Mouse (Mus musculus) forebrain, embryonic 16.5 days (tissue): ENCODE results near the gene St13. TPM values are rescaled to one million over a fixed set of nuclear protein-coding genes. Genes with fewer than 3 reads are reported as not detected.

Experiments
- ATAC-seq: fragments of 200-750 bp; cut with Nextera tagmentation; 2 replicates; pipeline ENCODE4 v1.8.0; 2017; ENCODE audit warnings: mild to moderate bottlenecking, moderate library complexity
- H3K27ac ChIP-seq: fragments of 300-500 bp; sonication (generic); 2 replicates; pipeline ENCODE4 v1.5.1; 2014; ENCODE audit warnings: low read length, control low read depth
- H3K27me3 ChIP-seq: fragments of 300-500 bp; sonication (generic); replicated peaks from 2 replicates; pipeline ENCODE4 v1.6.1; 2014; ENCODE audit warnings: low read length; ENCODE audit not compliant: control insufficient read depth, insufficient read depth
- H3K36me3 ChIP-seq: fragments of 300-500 bp; sonication (generic); 2 replicates; pipeline ENCODE4 v1.6.1; 2014; ENCODE audit not compliant: control insufficient read depth, insufficient read depth
- H3K4me1 ChIP-seq: fragments of 300-500 bp; sonication (generic); replicated peaks from 2 replicates; pipeline ENCODE4 v1.6.1; 2014; ENCODE audit warnings: low read length; ENCODE audit not compliant: control insufficient read depth, insufficient read depth
- H3K4me2 ChIP-seq: fragments of 300-500 bp; sonication (generic); 2 replicates; pipeline ENCODE4 v1.6.1; 2014; ENCODE audit warnings: mild to moderate bottlenecking, low read length, control low read depth
- H3K4me3 ChIP-seq: fragments of 300-500 bp; sonication (generic); replicated peaks from 2 replicates; pipeline ENCODE4 v1.5.1; 2014; ENCODE audit warnings: mild to moderate bottlenecking, low read length, control low read depth
- H3K9ac ChIP-seq: fragments of 300-500 bp; sonication (generic); replicated peaks from 2 replicates; pipeline ENCODE4 v1.6.1; 2014; ENCODE audit warnings: low read depth, low read length, control low read depth
- H3K9me3 ChIP-seq: fragments of 300-500 bp; sonication (generic); 2 replicates; pipeline ENCODE4 v1.6.1; 2016; ENCODE audit warnings: low read length; ENCODE audit not compliant: control insufficient read depth
- WGBS: fragments of 180-500 bp; shearing (Covaris S2); extraction: QIAGEN DNeasy Blood & Tissue Kit; methylation state at CpG from one replicate; pipeline ENCODE4 v1.1.7; 2014; 5-methylcytosine and 5-hydroxymethylcytosine counted together
- polyA plus RNA-seq: library from polyadenylated mRNA; unstranded; fragments of >200 nt; fragmentation: Nextera tagmentation; extraction: Ambion mirVana; gene quantifications from 2 replicates; pipeline ENCODE4 v1.2.1, GENCODE M21; 2015

The St13 gene
- polyA plus RNA-seq, result 206 and 233 TPM in 2 replicates

- under 1% methylated on average over 50 of the region's 50 CpGs for WGBS
Measured at GRCm38 (mm10) chr15:81399638-81400315, at the start of gene St13, which contains the start of gene Xpnpep3. Gene St13, minus strand, starts transcription at chr15:81400077. Gene Xpnpep3, plus strand, starts transcription at chr15:81400138.

DNA sequence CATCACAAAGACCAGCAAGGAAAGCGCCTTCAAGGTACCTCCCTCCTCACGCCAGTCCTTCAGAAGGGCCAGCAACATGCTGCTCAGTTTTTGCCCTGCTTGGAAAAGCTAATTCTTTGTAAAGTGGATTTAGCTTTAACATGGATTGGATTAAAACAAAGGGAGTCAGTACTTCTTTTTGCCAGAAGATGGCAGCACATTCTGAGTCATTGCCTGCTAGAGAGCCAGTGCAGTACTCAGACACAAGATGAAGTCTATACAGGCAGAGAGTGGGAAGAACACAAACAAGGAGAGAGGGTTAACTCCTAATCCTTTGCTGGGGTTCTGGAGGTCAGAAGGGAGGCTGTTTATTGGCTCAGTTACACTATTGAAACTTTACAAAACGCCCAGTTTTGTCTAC is 48.6 kb upstream of the St13 start:
- Histone ChIP-seq H3K4me2 (no peak overlapping the region), H3K9ac (0 out of 2 replicates have a peak overlapping the region, but pooled peaks have one; percentile 14), H3K27me3 (no peaks in the 10 kb centered on the region), H3K9me3 (no peaks in the 10 kb centered on the region), H3K4me3 (no peak overlapping the region), H3K27ac (no peak overlapping the region; the same call in 1 of the 2 replicates), H3K4me1 (no peaks in the 10 kb centered on the region), H3K36me3 (peaks cover 3% of the 10 kb centered on the region; the same call in 1 of the 2 replicates)
- peak; percentile 79 for ATAC-seq
- WGBS, result 39% methylated on average over 3 of the region's 3 CpGs

More at GRCm38 (mm10) chr15:81399638-81400315, at the start of gene St13, which contains the start of gene Xpnpep3:
- Histone ChIP-seq H3K9me3 (no peaks in the 10 kb centered on the region), H3K36me3 (no peaks in the 10 kb centered on the region), H3K9ac (peak within 1 kb of the TSS; percentile 84), H3K4me1 (peaks cover 25% of the 10 kb centered on the region), H3K27ac (peak within 1 kb of the TSS; percentile 96), H3K27me3 (no peaks in the 10 kb centered on the region), H3K4me2 (peak within 1 kb of the TSS; percentile 84), H3K4me3 (peak within 1 kb of the TSS; percentile 77)
- ATAC-seq, result peak; percentile 99

DNA sequence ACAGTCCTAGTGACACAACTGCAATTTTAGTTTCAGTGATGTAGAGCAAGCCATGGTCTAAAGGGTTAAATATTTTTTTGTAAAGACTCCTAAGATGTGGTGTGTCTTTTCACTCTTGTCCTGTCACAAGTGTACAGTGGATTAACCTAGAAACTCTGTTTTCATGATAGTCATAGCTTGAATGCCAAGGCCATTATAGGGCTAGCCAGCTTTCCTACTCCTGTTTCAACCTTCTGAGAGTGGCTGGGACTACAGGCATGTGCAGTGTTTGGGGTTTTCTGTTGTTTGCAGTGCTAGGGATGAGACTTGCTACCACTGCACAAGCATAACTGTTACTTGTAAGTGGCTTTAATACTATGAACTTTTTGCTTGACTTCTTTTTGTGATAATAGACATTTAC is 39.4 kb upstream of the St13 start:
- no peak overlapping the region for H3K9ac ChIP-seq
- H3K36me3 ChIP-seq, result peaks cover 2% of the 10 kb centered on the region; the same call in 1 of the 2 replicates
- no peak overlapping the region for H3K4me3 ChIP-seq
- no peaks in the 10 kb centered on the region for H3K9me3 ChIP-seq
- H3K27me3 ChIP-seq, result no peaks in the 10 kb centered on the region
- no peak overlapping the region for H3K4me2 ChIP-seq
- ATAC-seq, result no peak
- no peaks in the 10 kb centered on the region for H3K4me1 ChIP-seq
- H3K27ac ChIP-seq, result no peak overlapping the region

DNA sequence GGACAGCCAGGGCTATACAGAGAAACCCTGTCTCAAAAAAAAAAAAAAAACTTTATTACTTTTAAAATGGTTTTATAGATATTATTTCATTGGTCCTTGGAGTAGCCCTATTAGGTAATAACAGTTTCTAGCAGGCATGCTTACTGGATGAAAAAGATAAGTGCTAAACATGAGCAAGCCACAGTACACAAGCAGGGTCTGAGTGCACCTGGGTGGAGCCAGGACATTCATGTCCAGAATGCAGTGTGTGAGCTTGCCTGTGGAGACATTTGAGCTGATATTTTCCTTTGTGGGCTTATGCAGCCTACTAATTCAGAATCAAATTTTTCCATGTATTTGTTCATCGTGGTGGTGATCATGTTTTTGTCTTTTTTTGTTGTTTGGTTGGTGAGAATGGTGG is 38.5 kb upstream of the St13 start:
- ATAC-seq, result no peak
- Histone ChIP-seq H3K9me3 (no peaks in the 10 kb centered on the region), H3K4me3 (no peak overlapping the region), H3K27me3 (no peaks in the 10 kb centered on the region), H3K4me1 (no peaks in the 10 kb centered on the region), H3K36me3 (peaks cover 2% of the 10 kb centered on the region; the same call in 1 of the 2 replicates), H3K9ac (no peak overlapping the region), H3K4me2 (no peak overlapping the region), H3K27ac (no peak overlapping the region)
- WGBS, result 96% methylated on average over 1 of the region's 1 CpGs

GRCm38 (mm10) chr15:81431195-81431594 is 31.3 kb upstream of the St13 start:
- H3K36me3 ChIP-seq, result peaks cover 7% of the 10 kb centered on the region
- H3K9me3 ChIP-seq, result no peaks in the 10 kb centered on the region
- no peak overlapping the region for H3K4me3 ChIP-seq
- H3K4me1 ChIP-seq, result no peaks in the 10 kb centered on the region
- no peak for ATAC-seq
- no peak overlapping the region for H3K9ac ChIP-seq
- no peak overlapping the region for H3K4me2 ChIP-seq
- WGBS, result 96% methylated on average over 1 of the region's 1 CpGs
- no peak overlapping the region for H3K27ac ChIP-seq
- H3K27me3 ChIP-seq, result no peaks in the 10 kb centered on the region

DNA sequence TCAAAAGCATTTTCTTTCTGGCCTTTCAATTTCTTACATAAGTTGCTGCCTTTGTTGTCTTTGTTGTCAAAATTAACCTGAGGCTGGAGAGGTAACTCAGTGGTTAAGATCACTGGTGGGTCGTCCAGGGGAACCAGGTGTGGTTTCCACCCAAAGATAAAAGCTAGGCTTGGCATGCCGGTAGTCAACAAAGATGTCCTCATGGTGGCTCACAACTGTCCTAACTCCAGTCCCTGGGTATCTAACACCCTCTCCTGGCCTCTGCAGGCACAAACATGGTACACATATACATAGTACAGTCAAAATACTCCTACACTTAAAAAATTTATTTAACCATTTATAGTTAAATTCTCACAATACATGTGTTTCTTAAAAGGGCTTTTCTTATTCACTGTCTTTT is 28.1 kb upstream of the St13 start:
- H3K36me3 ChIP-seq, result peaks cover 7% of the 10 kb centered on the region
- no peak overlapping the region for H3K27ac ChIP-seq
- no peak overlapping the region for H3K4me2 ChIP-seq
- H3K27me3 ChIP-seq, result no peaks in the 10 kb centered on the region
- no peaks in the 10 kb centered on the region for H3K9me3 ChIP-seq
- no peak for ATAC-seq
- H3K9ac ChIP-seq, result no peak overlapping the region
- H3K4me3 ChIP-seq, result no peak overlapping the region
- no peaks in the 10 kb centered on the region for H3K4me1 ChIP-seq
- WGBS, result 94% methylated on average over 2 of the region's 2 CpGs

GRCm38 (mm10) chr15:81425311-81425710 is 25.4 kb upstream of the St13 start:
- Histone ChIP-seq H3K36me3 (peaks cover 4% of the 10 kb centered on the region), H3K4me3 (no peak overlapping the region), H3K9ac (no peak overlapping the region), H3K9me3 (no peaks in the 10 kb centered on the region), H3K27ac (no peak overlapping the region), H3K27me3 (no peaks in the 10 kb centered on the region), H3K4me1 (no peaks in the 10 kb centered on the region; the same call in 1 of the 2 replicates), H3K4me2 (no peak overlapping the region)
- no peak for ATAC-seq
- WGBS, result 90% methylated on average over 3 of the region's 3 CpGs

- no peaks in the 10 kb centered on the region for H3K36me3 ChIP-seq
- H3K9me3 ChIP-seq, result no peaks in the 10 kb centered on the region
- no peak overlapping the region for H3K4me2 ChIP-seq
- no peaks in the 10 kb centered on the region; the same call in 1 of the 2 replicates for H3K4me1 ChIP-seq
- H3K27ac ChIP-seq, result peak overlapping the region; percentile 55
- no peak for ATAC-seq
- no peak overlapping the region for H3K9ac ChIP-seq
- 36% methylated on average over 7 of the region's 7 CpGs for WGBS
- H3K27me3 ChIP-seq, result no peaks in the 10 kb centered on the region
- no peak overlapping the region for H3K4me3 ChIP-seq
Measured at GRCm38 (mm10) chr15:81422156-81422681, 22.3 kb upstream of the St13 start.

- Histone ChIP-seq H3K9ac (no peak overlapping the region), H3K27ac (no peak overlapping the region), H3K9me3 (no peaks in the 10 kb centered on the region), H3K27me3 (no peaks in the 10 kb centered on the region), H3K4me3 (no peak overlapping the region), H3K36me3 (no peaks in the 10 kb centered on the region), H3K4me2 (no peak overlapping the region), H3K4me1 (peaks cover 2% of the 10 kb centered on the region)
- no peak for ATAC-seq
- 47% methylated on average over 1 of the region's 1 CpGs for WGBS
Measured at GRCm38 (mm10) chr15:81421454-81421853, 21.6 kb upstream of the St13 start.
